Comparison of ENCODE assay signal across 35 mouse cellular contexts in genomic region chr14:47723035-47723434, GRCm38 (mm10).
"Had no signal": no experiment of that assay in that cellular context is flagged by ENCODE, and none has a peak within 500 bp of the region (broad histone marks: within the 10 kb centered on the region; RNA-seq: fewer than 3 reads in every experiment).

No protein-coding gene starts in this region.

- ATAC-seq: hindbrain, postnatal 0 days; inflammation-experienced regulatory T-cells, adult 6 months; intestine, embryonic 15.5 days; intestine, embryonic 16.5 days; intestine, postnatal 0 days had no signal

- H3K9ac ChIP-seq: heart, embryonic 12.5 days; heart, embryonic 13.5 days; heart, embryonic 15.5 days; hindbrain, embryonic 12.5 days; hindbrain, embryonic 13.5 days; hindbrain, embryonic 14.5 days; hindbrain, embryonic 15.5 days; intestine, embryonic 15.5 days; kidney, embryonic 15.5 days had no signal

- H3K4me2 ChIP-seq: heart, embryonic 11.5 days; heart, embryonic 12.5 days; heart, embryonic 13.5 days; heart, embryonic 15.5 days; hindbrain, embryonic 12.5 days; hindbrain, embryonic 13.5 days; hindbrain, embryonic 14.5 days; hindbrain, embryonic 15.5 days; intestine, embryonic 15.5 days; kidney, embryonic 15.5 days had no signal

- H3K4me3 ChIP-seq: heart, embryonic 10.5 days; heart, embryonic 12.5 days; heart, embryonic 13.5 days; heart, embryonic 15.5 days; hindbrain, embryonic 10.5 days; hindbrain, embryonic 12.5 days; hindbrain, embryonic 13.5 days; hindbrain, embryonic 15.5 days; intestine, embryonic 15.5 days; kidney, embryonic 15.5 days; layer of hippocampus, adult 2 months; left cerebral cortex, adult 2 months had no signal

- H3K27ac ChIP-seq: heart, embryonic 10.5 days; heart, embryonic 13.5 days; heart, embryonic 15.5 days; hindbrain, embryonic 10.5 days; hindbrain, embryonic 12.5 days; hindbrain, embryonic 13.5 days; hindbrain, embryonic 14.5 days; hindbrain, embryonic 15.5 days; hindbrain, postnatal 0 days; intestine, embryonic 15.5 days; kidney, embryonic 15.5 days; kidney, postnatal 0 days; layer of hippocampus, adult 2 months; left cerebral cortex, adult 2 months had no signal

- H3K9me3 ChIP-seq: heart, embryonic 10.5 days; heart, embryonic 12.5 days; heart, embryonic 13.5 days; heart, embryonic 15.5 days; hindbrain, embryonic 10.5 days; hindbrain, embryonic 12.5 days; hindbrain, embryonic 13.5 days; hindbrain, embryonic 15.5 days; intestine, embryonic 15.5 days; kidney, embryonic 15.5 days had no signal

- DNase-seq: heart, postnatal 10 days; heart, postnatal 14 days; heart, postnatal 36 days; heart, postnatal 4 days; kidney, adult 11 months; kidney, adult 18-20 months; kidney, adult 2 months; kidney, adult 8-10 months; kidney, adult 9 months; kidney, postnatal 10 days; kidney, postnatal 14 days; kidney, postnatal 25 days; kidney, postnatal 36 days; kidney, postnatal 4 days; layer of hippocampus, adult 9-11 months; layer of hippocampus, postnatal 36 days had no signal

- H3K4me1 ChIP-seq: heart, embryonic 10.5 days; heart, embryonic 12.5 days; heart, embryonic 13.5 days; heart, embryonic 15.5 days; hindbrain, embryonic 10.5 days; hindbrain, embryonic 12.5 days; hindbrain, embryonic 13.5 days; hindbrain, embryonic 15.5 days; intestine, embryonic 15.5 days; kidney, embryonic 15.5 days had no signal

- H3K27me3 ChIP-seq: heart, embryonic 12.5 days; heart, embryonic 13.5 days; heart, embryonic 15.5 days; hindbrain, embryonic 12.5 days; hindbrain, embryonic 13.5 days; hindbrain, embryonic 15.5 days; intestine, embryonic 15.5 days; kidney, embryonic 15.5 days had no signal
